Mouse (Mus musculus): ENCODE measurements at regions not wholly inside any gene's neighbourhood (a gene's known extent, or its start where the extent isn't known, plus 50 kb on each side); places are given as distances from the start of the nearest gene placed in this dataset.

DNA sequence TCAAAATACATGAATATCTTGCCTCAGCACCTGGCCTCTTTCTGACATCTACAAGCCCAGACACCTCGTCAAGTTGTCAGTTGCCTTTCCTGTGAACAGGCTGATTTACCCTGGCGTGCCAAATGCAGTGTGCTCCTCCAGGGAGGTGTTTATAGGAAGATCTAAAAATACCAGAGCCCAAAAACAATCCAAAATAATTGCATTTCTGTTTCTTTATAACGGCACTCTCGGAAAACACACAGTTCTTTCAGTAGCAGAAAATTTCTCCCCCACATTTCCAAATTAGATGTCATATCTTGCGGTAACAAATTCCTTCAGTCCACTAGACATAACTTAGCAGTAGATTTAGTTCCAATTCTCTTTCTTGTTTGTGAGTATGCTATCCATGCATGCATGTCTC, 580.8 kb upstream of the Tbl1xr1 start:
- ATAC-seq (replicated peaks; ENCODE audit: low FRiP score, poor library complexity, severe bottlenecking) = no peak

DNA sequence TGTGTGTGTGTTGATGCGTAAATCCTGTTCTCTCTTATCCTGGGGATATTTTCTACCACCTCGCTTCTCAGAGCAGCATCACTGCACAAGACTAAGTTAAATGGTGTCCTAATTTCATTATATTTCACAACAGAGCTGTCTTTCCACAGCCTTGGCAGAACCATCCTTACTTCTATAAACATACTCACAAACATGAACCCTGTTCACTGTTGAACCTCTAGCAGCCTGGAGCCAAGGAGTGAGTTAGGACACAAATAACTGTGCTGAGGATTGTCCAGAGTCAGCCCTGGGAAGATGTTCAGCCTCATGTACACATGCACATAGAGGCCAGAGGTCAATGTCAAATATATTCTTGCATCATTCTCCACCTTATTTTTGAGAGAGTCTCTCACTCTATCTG, 580.3 kb upstream of the Tbl1xr1 start:
- no peak for ATAC-seq (replicated peaks; ENCODE audit: low FRiP score, poor library complexity, severe bottlenecking)

- ATAC-seq (replicated peaks; ENCODE audit: low FRiP score, poor library complexity, severe bottlenecking) = no peak
Measured at GRCm38 (mm10) chr3:21497011-21497410, 579.4 kb upstream of the Tbl1xr1 start.

DNA sequence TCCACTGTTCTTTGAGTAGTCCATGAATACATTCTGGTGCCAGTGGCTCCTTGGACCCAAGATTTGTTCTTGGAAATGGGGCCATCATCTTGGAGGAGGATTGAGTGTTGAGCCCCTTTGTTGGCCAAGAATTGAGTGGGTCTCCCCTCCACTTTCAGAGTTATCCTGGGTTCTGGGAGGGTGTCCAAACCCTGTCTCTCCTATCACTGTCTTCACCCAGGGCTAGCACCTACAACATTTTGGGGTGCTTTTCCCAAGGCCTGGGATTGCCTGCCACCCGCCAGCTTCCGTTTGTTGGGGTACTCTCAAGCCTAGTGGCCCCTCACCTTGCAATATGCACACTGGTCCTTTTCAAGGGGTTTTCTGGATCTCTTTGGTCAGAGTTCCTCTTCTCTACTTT, 568.8 kb upstream of the Tbl1xr1 start:
- ATAC-seq (replicated peaks; ENCODE audit: low FRiP score, poor library complexity, severe bottlenecking) = no peak

DNA sequence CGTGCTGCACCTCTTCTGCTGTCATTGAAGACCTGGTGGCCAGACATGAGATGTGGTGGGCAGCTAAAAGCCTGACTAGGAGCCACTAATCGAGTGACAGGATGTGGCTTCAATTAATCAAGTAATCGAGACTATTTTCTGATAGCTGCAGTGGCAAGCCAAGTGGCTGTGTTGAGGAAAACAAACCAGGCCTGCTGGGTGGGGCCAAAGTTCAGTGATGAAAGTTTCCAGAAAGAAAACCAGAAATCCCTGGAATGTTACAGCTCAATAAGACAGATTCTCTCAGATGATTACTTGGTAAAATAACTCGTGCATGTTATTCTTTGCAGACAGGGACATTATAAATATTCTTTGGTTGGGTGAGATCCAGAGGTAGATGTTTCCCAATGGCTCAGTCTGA, 564.4 kb upstream of the Tbl1xr1 start:
- ATAC-seq (replicated peaks; ENCODE audit: low FRiP score, poor library complexity, severe bottlenecking) = no peak

- ATAC-seq (replicated peaks; ENCODE audit: low FRiP score, poor library complexity, severe bottlenecking) = no peak
Measured at GRCm38 (mm10) chr3:21524426-21524937, 552.0 kb upstream of the Tbl1xr1 start.

DNA sequence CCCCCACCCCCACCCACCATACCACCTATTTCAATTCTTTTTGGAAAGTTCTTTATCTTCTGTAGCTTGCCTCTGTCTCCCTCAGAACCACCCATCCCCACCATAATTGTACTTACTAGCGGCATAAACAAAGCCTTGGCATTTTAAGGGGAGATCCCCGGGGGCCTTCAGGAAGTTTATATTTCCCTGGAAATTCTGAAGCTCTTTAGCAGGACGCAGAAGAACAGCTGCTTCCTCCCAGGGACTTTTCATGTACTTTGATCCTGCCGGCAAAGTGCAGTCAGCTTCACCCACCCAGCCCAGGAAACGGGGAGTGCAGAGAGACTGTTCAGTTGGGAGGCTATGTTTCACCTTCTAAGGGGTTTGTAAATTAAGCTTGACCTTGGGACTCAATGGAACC, 545.6 kb upstream of the Tbl1xr1 start:
- ATAC-seq (replicated peaks; ENCODE audit: low FRiP score, poor library complexity, severe bottlenecking) = no peak

GRCm38 (mm10) chr3:21539138-21539537, 537.3 kb upstream of the Tbl1xr1 start:
- no peak for ATAC-seq (replicated peaks; ENCODE audit: low FRiP score, poor library complexity, severe bottlenecking)

DNA sequence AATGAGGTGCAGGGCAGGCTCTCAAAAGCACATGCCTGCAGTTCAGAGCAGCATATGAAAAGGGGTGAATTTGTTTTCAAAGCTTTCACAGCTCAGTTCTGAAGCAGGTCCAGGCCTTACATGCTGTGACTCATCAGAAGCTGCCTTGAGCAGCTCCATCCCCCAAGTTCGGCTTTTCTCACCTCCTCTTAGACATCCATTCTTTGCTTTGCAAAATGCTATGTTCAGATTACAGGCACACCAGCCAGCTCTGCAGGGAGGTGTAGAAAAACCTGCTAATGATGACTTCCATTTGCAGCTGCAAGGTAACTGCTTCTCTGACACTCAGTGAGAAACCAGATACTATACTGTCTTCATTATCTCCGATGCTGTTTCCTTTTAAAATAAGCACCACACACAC, 532.0 kb upstream of the Tbl1xr1 start:
- no peak for ATAC-seq (replicated peaks; ENCODE audit: low FRiP score, poor library complexity, severe bottlenecking)

DNA sequence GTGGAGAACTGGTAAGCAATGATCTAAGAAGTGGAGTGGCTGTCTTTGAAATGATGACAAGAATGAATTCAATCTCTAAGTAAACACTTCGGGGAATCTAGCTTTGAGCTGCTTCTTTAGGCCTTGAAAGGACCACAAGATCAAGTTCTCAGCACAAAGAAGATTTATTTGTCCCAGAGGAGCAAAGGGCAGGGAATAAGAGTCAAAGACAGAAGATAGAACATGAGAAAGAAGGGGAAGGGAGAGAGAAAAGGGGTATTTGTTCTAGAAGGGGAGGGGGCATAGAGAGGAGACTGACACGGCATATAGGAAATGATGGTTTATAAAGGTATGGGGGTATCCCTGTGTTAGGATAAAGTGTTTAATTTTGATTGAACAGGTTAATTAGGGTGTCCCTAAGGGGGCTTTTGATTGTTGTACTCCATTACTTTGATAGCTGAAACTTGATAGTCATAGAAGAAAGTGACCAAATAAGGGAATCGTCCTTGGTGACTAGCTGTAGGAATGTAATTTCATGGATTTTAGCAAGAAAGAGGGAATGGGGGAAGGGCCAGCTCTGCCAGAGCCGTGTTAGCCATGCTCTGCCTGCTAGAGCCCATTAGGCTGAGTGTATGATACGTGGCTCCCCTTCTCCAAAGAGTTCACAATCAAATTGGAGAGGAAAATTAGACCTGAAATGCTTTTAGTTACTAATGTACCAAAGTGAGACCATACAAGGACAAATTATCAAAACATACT, 531.1 kb upstream of the Tbl1xr1 start:
- ATAC-seq (replicated peaks; ENCODE audit: low FRiP score, poor library complexity, severe bottlenecking) = no peak

GRCm38 (mm10) chr3:21546411-21546810, 530.0 kb upstream of the Tbl1xr1 start:
- no peak for ATAC-seq (replicated peaks; ENCODE audit: low FRiP score, poor library complexity, severe bottlenecking)

- ATAC-seq (replicated peaks; ENCODE audit: low FRiP score, poor library complexity, severe bottlenecking) = no peak
Measured at GRCm38 (mm10) chr3:21549671-21550070, 526.8 kb upstream of the Tbl1xr1 start.

GRCm38 (mm10) chr3:21553159-21553758, 523.2 kb upstream of the Tbl1xr1 start:
- no peak for ATAC-seq (replicated peaks; ENCODE audit: low FRiP score, poor library complexity, severe bottlenecking)

- no peak for ATAC-seq (replicated peaks; ENCODE audit: low FRiP score, poor library complexity, severe bottlenecking)
Measured at GRCm38 (mm10) chr3:21553859-21554258, 522.6 kb upstream of the Tbl1xr1 start.

DNA sequence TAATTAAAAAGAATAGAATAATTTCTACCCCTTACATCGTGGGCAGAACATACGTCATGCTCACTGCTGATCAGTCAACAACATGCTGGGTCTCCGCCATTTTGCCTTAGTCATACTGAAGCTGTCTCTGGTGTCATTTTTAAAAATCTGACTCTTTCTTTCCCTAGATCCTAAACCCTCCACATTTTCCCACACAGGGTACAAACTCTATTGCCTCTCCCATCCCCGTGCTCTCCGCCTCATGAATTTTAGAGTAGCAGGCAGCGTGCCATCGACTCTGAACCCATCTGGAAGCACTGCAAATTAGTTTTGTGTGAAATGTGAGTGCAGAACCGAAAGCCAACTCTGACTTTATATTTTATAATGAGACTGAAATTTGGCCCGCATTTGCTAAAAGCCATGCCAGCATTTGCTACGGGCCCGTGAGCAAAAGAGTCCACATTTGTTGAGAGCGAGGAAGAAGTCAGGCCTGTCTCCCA, 518.5 kb upstream of the Tbl1xr1 start:
- ATAC-seq (replicated peaks; ENCODE audit: low FRiP score, poor library complexity, severe bottlenecking) = no peak

DNA sequence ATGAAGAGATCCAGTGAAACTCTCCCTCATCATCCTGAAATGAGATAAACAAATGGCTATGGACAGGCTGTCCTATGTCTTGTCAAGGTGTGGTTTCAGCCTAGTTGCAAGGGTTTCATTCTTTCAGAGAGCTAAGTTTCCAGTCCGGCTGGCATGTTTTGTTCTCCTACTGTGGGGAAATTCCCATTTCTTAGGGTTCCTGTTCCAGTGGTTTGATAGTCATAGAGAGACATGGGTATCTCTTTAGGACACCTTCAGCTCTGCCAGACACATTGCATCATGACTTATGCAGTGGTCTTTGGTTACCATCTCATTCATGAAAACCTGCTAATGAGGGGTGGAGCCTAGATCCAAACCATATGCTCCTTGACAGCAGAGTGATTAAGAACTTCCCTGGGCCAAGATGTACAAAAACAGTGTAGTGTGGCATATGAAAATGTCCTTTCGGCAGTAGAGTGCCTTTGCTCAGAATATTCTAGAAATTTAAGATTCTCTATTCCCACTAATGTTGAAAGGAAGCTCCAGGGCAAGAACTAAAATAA, 513.6 kb upstream of the Tbl1xr1 start:
- no peak for ATAC-seq (replicated peaks; ENCODE audit: low FRiP score, poor library complexity, severe bottlenecking)

DNA sequence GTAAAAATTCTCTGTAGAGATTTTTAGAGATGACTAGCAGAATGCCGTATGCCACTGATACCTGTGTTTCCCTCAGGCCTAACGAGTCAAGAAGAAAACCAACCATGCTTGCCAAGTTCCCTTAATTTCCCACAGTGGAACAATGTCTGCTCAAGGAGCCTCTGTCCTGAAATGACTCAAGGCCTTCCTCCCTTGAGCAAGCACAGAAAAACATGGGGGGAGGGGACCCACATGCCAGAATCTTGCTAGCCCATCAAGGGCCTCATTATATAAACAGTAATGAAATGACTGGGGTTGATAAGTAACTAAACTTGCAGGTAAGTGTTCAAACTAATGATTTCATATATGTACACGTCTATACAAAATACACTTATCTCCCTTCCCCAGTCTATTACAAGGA, 513.0 kb upstream of the Tbl1xr1 start:
- no peak for ATAC-seq (replicated peaks; ENCODE audit: low FRiP score, poor library complexity, severe bottlenecking)

DNA sequence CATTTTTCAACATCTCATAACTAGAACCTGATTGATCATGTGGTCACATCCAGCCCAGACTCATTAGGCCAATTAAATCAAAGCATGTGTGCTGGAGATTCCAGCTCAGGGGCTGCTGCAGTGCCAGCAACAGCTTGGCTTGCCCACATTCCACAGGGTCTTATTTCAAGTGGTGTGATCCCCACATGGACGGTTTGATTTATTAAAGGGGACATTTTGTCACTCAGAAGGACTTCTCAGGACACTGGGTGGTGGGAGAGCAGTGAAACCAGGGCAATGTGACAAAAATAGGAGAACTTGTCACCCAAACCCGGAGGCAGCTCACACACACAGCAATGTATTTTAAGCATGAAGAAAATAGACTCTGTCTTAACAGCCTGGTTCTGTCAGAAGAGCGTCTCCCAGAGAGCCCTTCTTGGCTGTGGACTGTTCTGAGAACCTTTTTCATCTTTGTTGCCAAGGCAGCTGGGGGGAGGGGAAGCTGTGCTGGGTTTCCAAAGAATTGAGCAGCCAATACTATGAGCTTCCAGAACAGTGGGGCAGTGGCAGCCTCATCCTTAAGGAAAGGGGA, 512.2 kb upstream of the Tbl1xr1 start:
- no peak for ATAC-seq (replicated peaks; ENCODE audit: low FRiP score, poor library complexity, severe bottlenecking)

- ATAC-seq (replicated peaks; ENCODE audit: low FRiP score, poor library complexity, severe bottlenecking) = no peak
Measured at GRCm38 (mm10) chr3:21564847-21565485, 511.5 kb upstream of the Tbl1xr1 start.

GRCm38 (mm10) chr3:21569721-21570120, 506.7 kb upstream of the Tbl1xr1 start:
- ATAC-seq (replicated peaks; ENCODE audit: low FRiP score, poor library complexity, severe bottlenecking) = no peak
